16 mouse cellular contexts compared by ENCODE assay signal in the genomic region with DNA sequence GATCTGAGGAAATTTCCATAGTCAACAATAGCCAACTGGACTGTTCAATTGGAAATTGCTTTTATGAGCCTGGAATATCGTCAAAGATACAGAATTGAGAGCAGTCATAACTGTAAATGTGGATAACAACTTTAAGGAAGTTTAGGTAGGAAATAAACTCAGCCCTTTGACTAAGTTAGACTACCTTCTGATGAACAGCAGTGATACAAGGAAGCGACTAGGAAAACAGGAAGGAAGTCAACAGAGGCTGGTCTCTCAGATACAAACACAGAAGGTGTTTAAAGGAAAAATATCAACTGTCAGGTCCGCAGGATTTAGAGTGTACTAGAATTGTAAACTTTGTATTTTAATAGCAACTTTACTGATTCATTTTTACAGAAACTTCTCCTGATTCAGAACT.
"Had no signal": no experiment of that assay in that cellular context is flagged by ENCODE, and none has a peak within 500 bp of the region (broad histone marks: within the 10 kb centered on the region; RNA-seq: fewer than 3 reads in every experiment).

No protein-coding gene starts in this region.

- H3K9me3 ChIP-seq: neural tube, embryonic 13.5 days; neural tube, embryonic 15.5 days; stomach, embryonic 15.5 days had no signal

- H3K4me1 ChIP-seq: neural tube, embryonic 13.5 days; neural tube, embryonic 15.5 days; stomach, embryonic 15.5 days had no signal

- H3K4me3 ChIP-seq: neural tube, embryonic 13.5 days; neural tube, embryonic 15.5 days; stomach, embryonic 15.5 days had no signal

- H3K4me2 ChIP-seq: neural tube, embryonic 13.5 days; neural tube, embryonic 15.5 days; stomach, embryonic 15.5 days had no signal

- H3K9ac ChIP-seq: neural tube, embryonic 13.5 days; neural tube, embryonic 15.5 days; stomach, embryonic 15.5 days had no signal

- DNase-seq: retina, postnatal 1 day; right cerebral cortex, adult 18-20 months; right cerebral cortex, postnatal 14 days; right cerebral cortex, postnatal 25 days; right cerebral cortex, postnatal 4 days; spleen, adult 18-20 months; thymus, adult 18-20 months; thymus, adult 2 months; thymus, postnatal 14 days; thymus, postnatal 25 days; thymus, postnatal 36 days; thymus, postnatal 4 days had no signal

- H3K27ac ChIP-seq: neural tube, embryonic 13.5 days; neural tube, embryonic 15.5 days; stomach, embryonic 15.5 days; stomach, postnatal 0 days had no signal

- H3K27me3 ChIP-seq: neural tube, embryonic 13.5 days; neural tube, embryonic 15.5 days; stomach, embryonic 15.5 days had no signal

- H3K36me3 ChIP-seq: neural tube, embryonic 13.5 days; neural tube, embryonic 15.5 days; stomach, embryonic 15.5 days had no signal
